Mouse (Mus musculus): ENCODE data around the gene Gm10974.

GRCm38 (mm10) chr7:66336955-66337354 lies 28.8 kb upstream of the Gm10974 start:
- TF ChIP-seq CTCF (IDR thresholded peaks at IDR 0.05 in 2 of 3, conservative IDR thresholded peaks at IDR 0.05 in 1 of 3; ENCODE audit: control insufficient read depth in 1 of 3, insufficient read depth in 1 of 3, low read depth in 2 of 3, low read length in 3 of 3, poor library complexity in 1 of 3, severe bottlenecking in 1 of 3) (no peak), SMC3 (IDR thresholded peaks at IDR 0.05; ENCODE audit: low read depth, low read length) (no peak), ZMIZ1 (IDR thresholded peaks at IDR 0.05; ENCODE audit: low read depth, low read length) (no peak), GATA1 (IDR thresholded peaks at IDR 0.05; ENCODE audit: low read depth, low read length) (no peak), POLR2AphosphoS2 (IDR thresholded peaks at IDR 0.05; ENCODE audit: low read length) (no peak), MAZ (IDR thresholded peaks at IDR 0.05; ENCODE audit: low read depth, low read length) (no peak), TAL1 (IDR thresholded peaks at IDR 0.05; ENCODE audit: low read length) (no peak), NELFE (IDR thresholded peaks at IDR 0.05; ENCODE audit: low read depth, low read length) (no peak), POLR2A (IDR thresholded peaks at IDR 0.05; ENCODE audit: control insufficient read depth in 1 of 2, insufficient read depth in 1 of 2, low read depth in 1 of 2, low read length in 2 of 2, poor library complexity in 1 of 2) (no peak), MXI1 (IDR thresholded peaks at IDR 0.05; ENCODE audit: low read depth, low read length) (no peak), MEF2A (IDR thresholded peaks at IDR 0.05; ENCODE audit: extremely low read depth, insufficient replicate concordance, low read depth, low read length, poor library complexity, severe bottlenecking) (no peak), EP300 (IDR thresholded peaks at IDR 0.05; ENCODE audit: low read depth in 1 of 2, low read length in 2 of 2) (no peak)

Measured in MEL (cell line).